Mouse (Mus musculus) heart, embryonic 11.5 days (tissue): Measurements from ENCODE around the gene Ncoa3. TPM values are rescaled to one million over a fixed set of nuclear protein-coding genes. Genes with fewer than 3 reads are reported as not detected.

ENCODE experiments used
- ATAC-seq: fragments of 200-750 bp; cut with Nextera tagmentation; replicated peaks from 2 replicates; pipeline ENCODE4 v1.8.0; 2017; ENCODE audit warnings: moderate library complexity; ENCODE audit not compliant: insufficient number of reproducible peaks, low FRiP score, low TSS enrichment
- H3K27ac ChIP-seq: fragments of 300-500 bp; sonication (generic); 2 replicates; pipeline ENCODE4 v1.5.1; 2014; ENCODE audit warnings: mild to moderate bottlenecking, low read depth, low read length
- H3K27me3 ChIP-seq: fragments of 300-500 bp; sonication (generic); 2 replicates; pipeline ENCODE4 v1.6.1; 2014; ENCODE audit warnings: mild to moderate bottlenecking, low read length, mixed read lengths; ENCODE audit not compliant: control insufficient read depth, insufficient read depth
- H3K36me3 ChIP-seq: fragments of 300-500 bp; sonication (generic); 2 replicates; pipeline ENCODE4 v1.6.1; 2014; ENCODE audit warnings: mild to moderate bottlenecking, low read length, moderate library complexity, mixed read lengths; ENCODE audit not compliant: control insufficient read depth, insufficient read depth
- H3K4me1 ChIP-seq: fragments of 300-500 bp; sonication (generic); 2 replicates; pipeline ENCODE4 v1.6.1; 2014; ENCODE audit warnings: low read length; ENCODE audit not compliant: control insufficient read depth, insufficient read depth
- H3K4me2 ChIP-seq: fragments of 300-500 bp; sonication (generic); 2 replicates; pipeline ENCODE4 v1.6.1; 2014; ENCODE audit warnings: mild to moderate bottlenecking, moderate library complexity
- H3K4me3 ChIP-seq: fragments of 300-500 bp; sonication (generic); 2 replicates; pipeline ENCODE4 v1.5.1; 2014; ENCODE audit warnings: low read depth, low read length
- H3K9ac ChIP-seq: fragments of 300-500 bp; sonication (generic); 2 replicates; pipeline ENCODE4 v1.6.1; 2014; ENCODE audit warnings: mild to moderate bottlenecking, low read depth, low read length, moderate library complexity
- H3K9me3 ChIP-seq: fragments of 300-500 bp; sonication (generic); replicated peaks from 2 replicates; pipeline ENCODE4 v1.6.1; 2016; ENCODE audit warnings: low read length; ENCODE audit not compliant: control insufficient read depth
- WGBS: fragments of 180-500 bp; shearing (Covaris S2); extraction: QIAGEN DNeasy Blood & Tissue Kit; methylation state at CpG from one replicate; pipeline ENCODE4 v1.1.7; 2014; ENCODE audit not compliant: insufficient replicate concordance; 5-methylcytosine and 5-hydroxymethylcytosine counted together
- polyA plus RNA-seq: library from polyadenylated mRNA; unstranded; fragments of >200 nt; fragmentation: Nextera tagmentation; extraction: Ambion mirVana; gene quantifications from 2 replicates; pipeline ENCODE4 v1.2.1, GENCODE M21; 2014

Ncoa3 gene
- polyA plus RNA-seq, 1 experiment from 2014 or later: 15.6 TPM

- no peaks in the 10 kb centered on the region for H3K9me3 ChIP-seq
- H3K36me3 ChIP-seq: no peaks in the 10 kb centered on the region
- peaks cover 29% of the 10 kb centered on the region for H3K4me1 ChIP-seq
- no peak overlapping the region for H3K4me2 ChIP-seq
- H3K4me3 ChIP-seq: no peak overlapping the region
- 96% methylated on average over 3 of the region's 3 CpGs for WGBS
- H3K27me3 ChIP-seq: no peaks in the 10 kb centered on the region
- H3K9ac ChIP-seq: no peak overlapping the region
- H3K27ac ChIP-seq: no peak overlapping the region
- ATAC-seq: no peak
Observed at GRCm38 (mm10) chr2:166027834-166028233, 35.4 kb downstream of the Ncoa3 start.

- peaks cover 29% of the 10 kb centered on the region for H3K4me1 ChIP-seq
- H3K27ac ChIP-seq: no peak overlapping the region
- H3K4me3 ChIP-seq: no peak overlapping the region
- no peak overlapping the region for H3K4me2 ChIP-seq
- ATAC-seq: no peak
- H3K9me3 ChIP-seq: no peaks in the 10 kb centered on the region
- no peaks in the 10 kb centered on the region for H3K36me3 ChIP-seq
- WGBS: 62% methylated on average over 4 of the region's 4 CpGs
- no peaks in the 10 kb centered on the region for H3K27me3 ChIP-seq
- no peak overlapping the region for H3K9ac ChIP-seq
Observed at GRCm38 (mm10) chr2:166029232-166029631, 36.8 kb downstream of the Ncoa3 start.

DNA sequence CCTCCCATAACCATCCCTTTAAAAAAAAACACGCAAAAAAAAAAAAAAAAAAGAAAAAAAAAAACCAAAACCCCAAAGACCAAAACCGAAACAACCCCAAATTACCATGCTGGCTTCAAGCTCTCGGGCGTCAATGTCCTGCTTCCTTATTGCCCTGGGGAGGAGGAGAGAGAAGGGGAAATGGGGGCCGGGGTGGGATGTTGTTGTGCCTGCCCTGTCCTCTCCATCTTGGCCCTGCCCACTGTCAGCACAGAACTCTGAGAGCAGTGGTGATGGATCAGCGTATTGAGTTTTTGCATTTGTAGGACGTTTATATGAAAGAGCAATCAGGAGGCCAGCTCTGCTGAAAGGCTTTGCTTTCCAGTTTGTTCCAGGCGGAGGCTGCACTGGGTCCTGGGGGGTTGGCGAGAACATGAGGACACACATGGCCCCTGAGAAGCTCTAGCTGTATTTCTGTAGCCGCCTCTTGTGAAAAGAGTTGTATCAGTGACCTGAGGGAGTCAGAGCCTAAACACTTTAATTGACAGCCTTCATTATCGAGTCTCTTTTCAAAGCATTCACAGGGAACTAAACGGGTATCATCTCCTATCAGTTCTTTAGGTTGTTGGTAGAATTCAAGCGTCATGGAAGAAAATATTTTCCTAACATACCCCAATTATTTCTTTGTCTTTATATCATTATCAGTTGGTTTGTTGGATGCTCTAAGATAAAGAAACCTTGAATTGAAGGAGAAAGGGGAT lies 38.0 kb downstream of the Ncoa3 start:
- 6% methylated on average over 13 of the region's 13 CpGs for WGBS
- no peak for ATAC-seq
- Histone ChIP-seq H3K9ac (no peak overlapping the region), H3K9me3 (no peaks in the 10 kb centered on the region), H3K4me3 (peak overlapping the region; percentile 28), H3K27ac (peak overlapping the region; percentile 83), H3K27me3 (no peaks in the 10 kb centered on the region), H3K36me3 (no peaks in the 10 kb centered on the region), H3K4me1 (peaks cover 29% of the 10 kb centered on the region), H3K4me2 (peak overlapping the region; percentile 66)

DNA sequence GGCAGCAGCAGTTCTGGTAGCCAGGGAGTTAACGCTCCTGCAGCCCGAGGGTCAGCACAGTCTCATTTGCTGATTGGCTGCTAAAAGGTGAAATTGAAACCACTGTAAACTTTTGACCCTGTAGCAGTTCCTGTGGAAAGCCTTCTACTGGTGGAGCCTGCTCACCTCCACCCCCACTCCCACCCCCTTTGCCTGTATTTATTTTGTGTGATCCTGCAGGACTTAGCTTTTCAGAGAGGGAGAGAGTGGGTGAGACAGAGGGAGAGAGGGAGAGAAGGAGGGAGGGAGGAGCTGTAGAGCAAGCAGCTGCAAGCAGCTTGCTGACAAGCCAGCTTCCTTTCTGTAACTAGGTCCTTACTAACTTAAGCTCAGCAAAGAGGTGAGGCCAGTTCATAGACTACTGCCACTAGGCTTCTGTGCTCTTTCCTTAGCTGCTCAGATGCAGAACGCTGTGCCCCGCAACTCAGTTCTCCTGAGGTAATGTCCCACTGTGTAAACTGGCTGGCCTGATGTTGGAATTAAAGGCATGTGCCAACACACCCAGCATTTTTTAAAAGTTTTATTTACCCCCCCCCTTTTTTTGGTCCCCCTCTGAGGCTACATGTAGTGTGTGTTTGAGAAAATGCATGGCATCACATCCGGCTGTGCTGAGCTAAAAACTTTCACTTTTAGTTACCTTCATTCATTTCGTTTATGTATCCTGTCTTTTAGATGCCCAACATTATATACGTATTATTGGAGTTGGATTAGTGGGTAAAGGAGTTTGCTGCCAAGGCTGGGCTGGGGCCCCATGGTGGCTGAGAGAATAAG lies 38.9 kb downstream of the Ncoa3 start:
- peak overlapping the region; percentile 83 for H3K27ac ChIP-seq
- H3K9ac ChIP-seq: 0 out of 2 replicates have a peak overlapping the region, but pooled peaks have one; percentile 46
- peak overlapping the region; percentile 28 for H3K4me3 ChIP-seq
- H3K36me3 ChIP-seq: no peaks in the 10 kb centered on the region
- peak overlapping the region; percentile 66 for H3K4me2 ChIP-seq
- peak; percentile 86 for ATAC-seq
- no peaks in the 10 kb centered on the region for H3K27me3 ChIP-seq
- WGBS: 27% methylated on average over 7 of the region's 7 CpGs
- no peaks in the 10 kb centered on the region for H3K9me3 ChIP-seq
- H3K4me1 ChIP-seq: peaks cover 28% of the 10 kb centered on the region

GRCm38 (mm10) chr2:166032628-166033027 lies 40.2 kb downstream of the Ncoa3 start:
- no peak for ATAC-seq
- H3K36me3 ChIP-seq: no peaks in the 10 kb centered on the region
- H3K4me2 ChIP-seq: no peak overlapping the region
- no peak overlapping the region for H3K4me3 ChIP-seq
- no peaks in the 10 kb centered on the region for H3K27me3 ChIP-seq
- WGBS: 88% methylated on average over 5 of the region's 5 CpGs
- H3K9me3 ChIP-seq: no peaks in the 10 kb centered on the region
- peaks cover 28% of the 10 kb centered on the region for H3K4me1 ChIP-seq
- H3K9ac ChIP-seq: no peak overlapping the region
- no peak overlapping the region for H3K27ac ChIP-seq

DNA sequence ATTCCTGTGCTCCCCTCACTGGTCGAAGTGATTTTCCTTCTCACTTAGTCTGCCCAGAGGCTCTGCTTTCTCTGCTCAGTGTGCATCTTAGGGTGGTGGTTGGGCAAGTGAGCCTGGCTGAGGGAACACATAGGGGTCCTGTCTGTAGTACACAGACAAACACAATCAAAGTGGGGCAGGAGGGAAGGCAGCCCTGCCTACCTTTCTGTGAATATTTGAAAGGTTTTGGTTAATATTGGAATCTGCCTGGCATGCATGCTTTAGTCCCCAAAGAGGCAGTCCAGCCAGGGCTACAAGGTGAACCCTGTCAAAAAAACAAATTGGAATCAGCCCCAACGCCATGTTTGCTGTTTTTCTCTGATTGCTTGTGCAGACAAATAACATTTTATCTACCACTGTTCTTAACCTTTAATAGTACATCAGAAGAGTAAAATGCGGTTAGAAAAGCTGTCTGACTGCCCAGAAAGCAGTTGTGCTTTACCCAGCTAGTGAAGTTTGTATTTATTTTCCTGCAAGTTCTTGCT lies 42.6 kb downstream of the Ncoa3 start:
- Histone ChIP-seq H3K4me3 (no peak overlapping the region), H3K9ac (no peak overlapping the region), H3K27me3 (no peaks in the 10 kb centered on the region), H3K9me3 (no peaks in the 10 kb centered on the region), H3K27ac (peak overlapping the region; percentile 18; the same call in 1 of the 2 replicates), H3K36me3 (no peaks in the 10 kb centered on the region), H3K4me1 (peaks cover 19% of the 10 kb centered on the region), H3K4me2 (0 out of 2 replicates have a peak overlapping the region, but pooled peaks have one; percentile 1)
- 62% methylated on average over 3 of the region's 3 CpGs for WGBS
- ATAC-seq: no peak

DNA sequence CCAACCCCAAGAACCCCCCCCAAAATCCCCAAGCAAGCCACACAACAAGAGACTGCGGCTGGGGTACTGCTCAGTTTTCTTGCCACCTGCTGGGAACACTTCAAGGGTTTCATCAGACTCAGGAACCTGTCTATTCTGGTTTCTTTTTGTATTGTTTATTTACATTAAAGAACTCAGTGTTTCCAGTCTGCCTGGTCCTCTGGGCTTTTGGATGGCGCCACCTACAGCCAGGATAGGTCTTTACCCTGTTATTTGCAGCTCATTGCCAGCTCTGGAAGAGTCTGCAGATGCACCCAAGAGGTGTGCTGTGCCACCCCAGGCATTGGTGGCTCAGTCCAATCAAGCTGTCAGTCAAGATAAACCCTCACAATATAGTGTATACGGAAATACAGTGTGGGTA lies 43.3 kb downstream of the Ncoa3 start:
- Histone ChIP-seq H3K4me2 (no peak overlapping the region), H3K9ac (no peak overlapping the region), H3K4me1 (peaks cover 13% of the 10 kb centered on the region), H3K4me3 (no peak overlapping the region), H3K27ac (no peak overlapping the region), H3K27me3 (no peaks in the 10 kb centered on the region), H3K36me3 (no peaks in the 10 kb centered on the region), H3K9me3 (no peaks in the 10 kb centered on the region)
- ATAC-seq: no peak
- WGBS: 40% methylated on average over 3 of the region's 3 CpGs

DNA sequence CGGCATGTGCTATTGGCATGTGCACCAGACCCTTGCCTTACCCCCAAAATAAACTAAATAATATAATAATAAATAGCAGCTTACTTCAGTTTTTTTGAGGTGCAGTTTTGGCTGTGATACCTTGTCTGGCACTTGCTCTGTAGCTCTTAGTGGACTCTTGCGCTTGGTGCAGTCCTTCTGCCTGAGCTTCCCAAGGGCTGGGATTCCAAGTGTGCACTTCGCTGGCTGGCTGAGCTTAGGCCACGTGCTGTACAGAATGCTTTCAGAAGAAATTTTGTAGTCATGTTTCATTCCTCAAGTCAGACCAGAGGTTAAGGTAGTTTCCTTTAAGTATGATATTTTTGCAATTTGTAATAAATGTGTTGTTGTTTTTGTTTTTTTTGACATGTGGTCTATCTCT lies 47.2 kb downstream of the Ncoa3 start:
- H3K9me3 ChIP-seq: no peaks in the 10 kb centered on the region
- H3K9ac ChIP-seq: no peak overlapping the region
- H3K27me3 ChIP-seq: no peaks in the 10 kb centered on the region
- no peak for ATAC-seq
- WGBS: 80% methylated on average over 4 of the region's 4 CpGs
- H3K4me3 ChIP-seq: no peak overlapping the region
- no peak overlapping the region for H3K4me2 ChIP-seq
- H3K27ac ChIP-seq: no peak overlapping the region
- H3K4me1 ChIP-seq: peaks cover 18% of the 10 kb centered on the region
- no peaks in the 10 kb centered on the region for H3K36me3 ChIP-seq
